Mouse (Mus musculus) ovary, postnatal 10 days (tissue): ENCODE measurements around the gene 2410137M14Rik.

ENCODE experiments used
- DNase-seq: peaks from one replicate; pipeline ENCODE4 v3.0.0; 2022; ENCODE audit warnings: low spot score

2410137M14Rik gene

GRCm38 (mm10) chr17:36948286-36948685, 32.8 kb downstream of the 2410137M14Rik start:
- DNase-seq, result no peak

- peak; percentile 39 for DNase-seq
Measured at GRCm38 (mm10) chr17:36947051-36947819, 33.8 kb downstream of the 2410137M14Rik start.

- DNase-seq, result no peak
Measured at GRCm38 (mm10) chr17:36944121-36944775, 36.8 kb downstream of the 2410137M14Rik start.

- no peak for DNase-seq
Measured at GRCm38 (mm10) chr17:36943691-36944090, 37.3 kb downstream of the 2410137M14Rik start.

- no peak for DNase-seq
Measured at GRCm38 (mm10) chr17:36942791-36943471, 38.1 kb downstream of the 2410137M14Rik start, which contains the start of gene Rnf39. Gene Rnf39, plus strand, starts transcription at chr17:36942918.

GRCm38 (mm10) chr17:36942391-36942790, 38.6 kb downstream of the 2410137M14Rik start:
- no peak for DNase-seq

- no peak for DNase-seq
Measured at GRCm38 (mm10) chr17:36938056-36938455, 43.0 kb downstream of the 2410137M14Rik start.

- no peak for DNase-seq
Measured at GRCm38 (mm10) chr17:36931806-36932205, 49.2 kb downstream of the 2410137M14Rik start.

- DNase-seq, result no peak
Measured at GRCm38 (mm10) chr17:36931130-36931529, 49.9 kb downstream of the 2410137M14Rik start.

- DNase-seq, result no peak
Measured at GRCm38 (mm10) chr17:36930233-36930632, 50.8 kb downstream of the 2410137M14Rik start.

GRCm38 (mm10) chr17:36929236-36929932, 51.7 kb downstream of the 2410137M14Rik start:
- DNase-seq, result no peak
